Mouse (Mus musculus) kidney, adult 2 months (tissue): ENCODE data around the gene Hmgn1. TPM values are rescaled to one million over a fixed set of nuclear protein-coding genes. Genes with fewer than 3 reads are reported as not detected.
"Not testable (repeated sequence)": the region's sequence is repeated elsewhere in the genome, so short reads cannot be mapped to it uniquely, and the experiment has no call there.

Experiments used
- DNase-seq: peaks from one replicate; pipeline ENCODE4 v3.0.0; 2021
- H3K27ac ChIP-seq: fragments of 200-500 bp; 2 replicates; pipeline ENCODE4 v1.5.1; 2012; ENCODE audit warnings: low read depth, low read length, control low read depth, inconsistent platforms; ENCODE audit not compliant: insufficient read depth
- H3K27me3 ChIP-seq: fragments of 200-500 bp; replicated peaks from 2 replicates; pipeline ENCODE4 v1.6.1; 2012; ENCODE audit warnings: mild to moderate bottlenecking, moderate library complexity, low read length, inconsistent platforms; ENCODE audit not compliant: control insufficient read depth, insufficient read depth
- H3K36me3 ChIP-seq: fragments of 200-500 bp; 2 replicates; pipeline ENCODE4 v1.6.1; 2012; ENCODE audit warnings: mild to moderate bottlenecking, moderate library complexity, low read length, inconsistent platforms; ENCODE audit not compliant: control insufficient read depth, insufficient read depth
- H3K4me1 ChIP-seq: fragments of 200-500 bp; 2 replicates; pipeline ENCODE4 v1.6.1; 2011; ENCODE audit warnings: low read length; ENCODE audit not compliant: control insufficient read depth, insufficient read depth
- H3K4me3 ChIP-seq: fragments of 200-500 bp; 2 replicates; pipeline ENCODE4 v1.5.1; 2011; ENCODE audit warnings: mild to moderate bottlenecking, low read depth, low read length, control low read depth; ENCODE audit not compliant: insufficient read depth
- CTCF ChIP-seq: fragments of 200-500 bp; conservative IDR thresholded peaks from 2 replicates; pipeline ENCODE4 v1.5.1; 2011; ENCODE audit warnings: low read depth, mild to moderate bottlenecking, control low read depth, low read length, moderate library complexity, mixed read lengths; ENCODE audit not compliant: insufficient read depth, insufficient read length
- POLR2A ChIP-seq: fragments of 200-500 bp; IDR thresholded peaks from one replicate; pipeline ENCODE4 v1.6.1; 2011; ENCODE audit warnings: low read depth, low read length, control low read depth
- WGBS: fragments of 180-500 bp; shearing (Covaris S2); methylation state at CpG from one replicate; pipeline ENCODE4 v1.1.7; 2018; 5-methylcytosine and 5-hydroxymethylcytosine counted together
- polyA plus RNA-seq: library from polyadenylated mRNA; depleted of rRNA; stranded (reverse); fragments of >200 nt; gene quantifications from 2 replicates; pipeline ENCODE4 v1.2.3, GENCODE M21; 2012

Hmgn1 gene
- polyA plus RNA-seq, 1 experiment = 36.4 TPM

DNA sequence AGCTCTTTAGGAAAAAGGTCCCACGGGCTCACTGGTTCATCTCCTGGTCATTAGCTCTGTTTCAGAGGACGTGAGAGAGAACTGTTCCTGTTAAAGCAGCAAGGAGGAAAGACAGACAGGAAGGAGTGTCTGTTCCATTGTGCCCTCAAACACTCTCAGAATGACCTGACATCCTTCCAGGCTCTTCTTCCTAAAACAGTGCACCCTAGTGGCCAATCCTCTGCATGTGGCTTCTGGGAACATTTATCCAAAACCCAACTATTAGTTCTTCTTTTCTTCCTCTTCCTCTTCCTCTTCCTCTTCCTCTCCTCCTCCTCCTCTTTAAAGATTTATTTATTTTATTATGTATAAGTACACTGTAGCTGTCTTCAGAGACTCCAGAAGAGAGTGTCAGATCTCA lies 24.5 kb downstream of the Hmgn1 start:
- WGBS = 45% methylated on average over 2 of the region's 2 CpGs

DNA sequence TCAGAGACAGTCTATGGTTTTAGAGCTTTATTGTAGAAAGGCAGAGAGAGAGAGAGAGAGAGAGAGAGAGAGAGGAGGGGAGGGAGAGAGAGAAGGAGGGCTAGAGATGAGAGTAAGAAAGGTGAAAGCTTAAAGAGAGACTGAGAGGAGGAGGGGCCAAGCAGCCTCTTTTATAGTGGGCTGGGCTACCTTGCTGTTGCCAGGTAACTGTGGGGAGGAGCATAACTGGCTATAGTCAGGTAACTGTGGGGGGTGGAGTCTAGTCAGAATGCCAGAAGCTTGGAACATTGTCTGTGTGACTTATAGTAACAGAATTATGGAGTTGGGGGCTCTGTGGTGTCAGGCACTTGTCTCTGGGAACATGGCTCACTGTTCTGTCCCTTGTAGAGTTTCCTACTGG lies 29.7 kb downstream of the Hmgn1 start:
- not testable (repeated sequence) for H3K36me3 ChIP-seq, H3K4me1 ChIP-seq, H3K27ac ChIP-seq, DNase-seq, H3K4me3 ChIP-seq, H3K27me3 ChIP-seq

More for the DNA sequence above, 24.5 kb downstream of the Hmgn1 start:
- no peak overlapping the region for H3K4me3 ChIP-seq
- H3K27ac ChIP-seq = no peak overlapping the region
- peak; percentile 45 for TF ChIP-seq CTCF
- TF ChIP-seq POLR2A = no peak
- no peaks in the 10 kb centered on the region for H3K4me1 ChIP-seq
- DNase-seq = peak; percentile 46
- H3K36me3 ChIP-seq = no peaks in the 10 kb centered on the region
- H3K27me3 ChIP-seq = no peaks in the 10 kb centered on the region

DNA sequence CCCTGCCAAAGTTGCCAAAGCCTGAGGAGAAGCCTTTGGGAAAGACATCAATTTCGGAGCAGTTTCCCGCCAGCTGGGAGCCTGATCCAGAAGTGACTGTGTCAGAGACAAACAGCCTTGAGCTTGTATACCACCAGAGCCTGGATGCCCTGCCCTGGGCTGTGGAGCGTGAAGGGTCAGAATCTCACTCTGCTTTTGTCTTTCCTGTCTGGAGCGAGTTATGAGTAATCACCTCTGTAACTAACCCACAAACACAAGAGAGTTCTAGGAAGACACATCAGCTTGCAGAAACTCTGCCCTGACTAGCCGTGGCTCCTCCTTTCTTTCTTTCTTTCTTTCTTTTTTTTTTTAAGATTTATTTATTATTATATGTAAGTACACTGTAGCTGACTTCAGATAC lies 31.6 kb downstream of the Hmgn1 start:
- 64% methylated on average over 5 of the region's 5 CpGs for WGBS
- TF ChIP-seq POLR2A = no peak
- Histone ChIP-seq H3K4me3 (no peak overlapping the region), H3K4me1 (no peaks in the 10 kb centered on the region), H3K27ac (no peak overlapping the region), H3K27me3 (no peaks in the 10 kb centered on the region), H3K36me3 (no peaks in the 10 kb centered on the region)
- no peak for DNase-seq

DNA sequence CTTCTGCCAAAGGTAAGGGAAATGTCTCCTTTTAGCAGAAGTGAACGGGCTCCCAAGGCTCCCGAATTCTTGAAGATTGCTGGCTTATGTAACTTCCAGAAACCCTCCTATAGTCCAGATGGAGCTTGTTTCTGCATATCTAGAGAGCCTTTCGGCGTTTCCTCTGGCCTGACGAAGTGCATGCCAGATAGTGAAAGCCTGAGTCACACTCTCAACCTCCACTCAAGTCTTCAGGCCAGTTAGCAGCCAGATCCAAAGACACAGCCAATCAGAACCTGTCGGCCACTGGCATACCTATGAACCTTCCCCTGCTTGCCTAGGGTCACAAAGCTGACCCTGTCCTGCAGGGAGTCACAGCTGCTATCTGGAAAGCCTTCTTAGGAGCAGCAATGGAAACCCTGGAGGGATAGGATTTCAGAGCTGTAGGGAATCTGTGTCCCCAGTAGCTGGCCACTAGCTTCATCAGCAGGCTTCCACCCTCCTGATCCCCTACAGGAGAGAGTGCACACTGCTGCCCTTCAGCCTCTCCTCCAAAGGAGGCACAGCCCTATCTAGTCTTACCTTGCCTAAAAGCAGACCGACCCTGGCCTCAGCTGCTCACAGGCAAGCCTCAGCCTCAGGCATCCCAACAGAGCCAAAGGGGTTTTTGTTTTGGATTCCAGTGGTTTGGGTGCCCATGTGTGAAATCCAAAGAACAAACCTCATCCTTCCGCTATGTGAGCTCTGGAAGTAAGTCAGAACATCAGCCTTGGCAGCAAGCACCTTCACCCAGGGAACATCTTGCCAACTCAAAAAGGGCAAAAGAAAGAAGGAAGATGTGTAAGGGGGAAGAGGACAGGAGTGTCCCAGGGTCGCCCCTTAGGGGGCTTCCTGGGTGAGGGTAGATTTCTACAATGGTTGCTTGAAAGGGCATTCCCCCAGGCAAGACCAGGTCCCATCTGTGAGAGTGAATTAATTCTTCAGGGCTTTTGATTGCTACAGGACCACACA lies 35.7 kb downstream of the Hmgn1 start:
- Histone ChIP-seq H3K27me3 (no peaks in the 10 kb centered on the region), H3K4me3 (no peak overlapping the region), H3K36me3 (no peaks in the 10 kb centered on the region), H3K27ac (no peak overlapping the region), H3K4me1 (no peaks in the 10 kb centered on the region)
- peak; percentile 27 for DNase-seq
- TF ChIP-seq POLR2A = no peak
- no peak for TF ChIP-seq CTCF
- 59% methylated on average over 9 of the region's 9 CpGs for WGBS

DNA sequence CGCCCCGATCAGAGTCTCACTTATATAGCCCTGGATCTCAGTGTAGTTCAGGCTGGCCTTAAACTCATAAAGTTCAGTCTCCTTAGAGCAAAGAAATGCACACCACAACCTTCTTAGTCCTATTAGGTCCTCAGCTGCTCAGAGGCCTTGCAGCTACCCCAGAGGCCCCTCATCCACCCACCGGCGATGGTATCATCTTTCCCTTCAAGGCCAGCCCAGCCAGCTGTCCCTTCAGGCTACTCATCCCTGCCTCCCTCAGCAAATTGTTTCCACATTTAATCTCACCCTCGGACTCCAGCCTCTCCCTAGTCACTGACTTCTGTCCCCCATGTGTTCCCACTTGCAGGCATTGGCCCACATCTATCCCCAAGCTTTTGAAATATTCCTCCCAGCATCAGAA lies 39.4 kb downstream of the Hmgn1 start:
- Histone ChIP-seq H3K27ac (no peak overlapping the region), H3K36me3 (no peaks in the 10 kb centered on the region), H3K27me3 (no peaks in the 10 kb centered on the region), H3K4me3 (no peak overlapping the region), H3K4me1 (no peaks in the 10 kb centered on the region)
- no peak for DNase-seq
- no peak for TF ChIP-seq CTCF
- no peak for TF ChIP-seq POLR2A
- WGBS = 47% methylated on average over 5 of the region's 5 CpGs

DNA sequence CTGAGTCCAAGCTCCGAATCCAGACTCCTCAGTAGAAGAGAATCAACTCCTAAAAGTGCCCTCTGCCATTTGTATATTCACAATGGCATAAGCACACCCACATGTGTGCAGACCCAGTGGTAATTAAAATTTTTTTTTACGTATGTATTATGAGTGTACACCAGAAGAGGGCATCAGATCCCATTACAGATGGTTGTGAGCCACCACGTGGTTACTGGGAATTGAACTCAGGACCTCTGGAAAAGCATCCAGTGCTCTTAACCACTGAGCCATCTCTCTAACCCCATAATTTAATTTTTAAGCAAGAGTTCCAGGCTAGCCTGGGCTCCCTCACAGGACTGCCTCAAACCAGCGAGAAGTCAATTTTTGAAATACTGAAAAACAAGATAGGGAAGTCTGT lies 40.1 kb downstream of the Hmgn1 start:
- H3K4me3 ChIP-seq = no peak overlapping the region
- no peak overlapping the region for H3K27ac ChIP-seq
- H3K4me1 ChIP-seq = no peaks in the 10 kb centered on the region
- no peak for TF ChIP-seq CTCF
- no peak for TF ChIP-seq POLR2A
- H3K36me3 ChIP-seq = no peaks in the 10 kb centered on the region
- no peaks in the 10 kb centered on the region for H3K27me3 ChIP-seq
- DNase-seq = no peak
- WGBS = 78% methylated on average over 4 of the region's 4 CpGs

DNA sequence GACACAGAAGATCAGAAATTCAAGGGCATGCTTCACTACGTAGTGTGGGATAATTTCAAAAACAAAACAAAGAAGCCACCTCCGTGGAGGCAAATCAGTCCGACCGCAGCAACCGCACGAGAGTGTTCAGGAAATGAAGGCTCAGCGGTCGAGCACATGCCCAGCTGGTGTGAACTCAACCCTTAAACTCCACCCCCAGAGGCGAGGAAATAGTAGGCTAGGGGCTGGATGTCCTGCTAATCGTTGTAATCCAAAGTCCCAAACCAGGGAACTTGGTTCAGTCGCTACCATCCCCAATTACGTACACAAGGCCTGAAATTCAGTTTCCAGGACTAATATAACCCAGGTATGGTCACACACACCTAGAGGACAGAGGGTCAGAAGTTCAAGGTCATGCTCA lies 40.5 kb downstream of the Hmgn1 start:
- no peak overlapping the region for H3K4me3 ChIP-seq
- TF ChIP-seq CTCF = no peak
- TF ChIP-seq POLR2A = no peak
- no peaks in the 10 kb centered on the region for H3K36me3 ChIP-seq
- no peaks in the 10 kb centered on the region for H3K27me3 ChIP-seq
- DNase-seq = peak; percentile 24
- H3K4me1 ChIP-seq = no peaks in the 10 kb centered on the region
- 46% methylated on average over 12 of the region's 12 CpGs for WGBS
- no peak overlapping the region for H3K27ac ChIP-seq
